Mouse (Mus musculus): ENCODE measurements at regions not wholly inside any gene's neighbourhood (a gene's known extent, or its start where the extent isn't known, plus 50 kb on each side); places are given as distances from the start of the nearest gene placed in this dataset.

- no peak for DNase-seq
Measured at GRCm38 (mm10) chr10:47185487-47185886, 1607.9 kb downstream of the Hace1 start.

GRCm38 (mm10) chr10:47216204-47216603 lies 1638.6 kb downstream of the Hace1 start:
- no peak for DNase-seq

- DNase-seq = no peak
Measured at GRCm38 (mm10) chr10:47263039-47263438, 1685.4 kb downstream of the Hace1 start.

GRCm38 (mm10) chr10:47285700-47286099 lies 1708.1 kb downstream of the Hace1 start:
- DNase-seq = peak; percentile 8

- DNase-seq = no peak
Measured at GRCm38 (mm10) chr10:47300097-47300496, 1722.5 kb downstream of the Hace1 start.

Data from adrenal gland, postnatal 10 days (tissue).